Mouse (Mus musculus): ENCODE data around the gene N4bp3.
A peak's percentile ranks its signal among the peaks of the same experiment; 100 is the strongest.
"Not testable (repeated sequence)": the region's sequence is repeated elsewhere in the genome, so short reads cannot be mapped to it uniquely, and the experiment has no call there.

N4bp3 gene

DNA sequence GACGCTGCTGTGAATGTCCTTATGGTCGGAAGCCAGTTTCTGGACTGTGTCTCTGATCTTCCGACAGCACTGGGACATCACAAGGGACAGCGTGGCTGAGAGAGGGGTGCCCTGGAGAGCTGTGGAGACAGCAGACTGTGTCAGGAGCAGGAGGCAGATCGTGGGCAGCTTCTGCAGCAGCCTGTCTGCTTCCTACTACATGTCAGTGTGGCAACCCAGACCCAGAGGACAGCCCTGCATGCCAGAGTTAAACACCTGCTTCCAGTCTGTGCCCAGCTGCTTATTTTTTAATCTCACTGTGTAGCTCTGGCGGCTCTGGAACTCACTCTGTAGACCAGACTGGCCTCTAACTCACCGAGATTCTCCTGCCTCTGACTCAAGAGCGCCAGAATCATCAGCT, 22.7 kb downstream of the N4bp3 start:
- DNase-seq (ENCODE audit: low read depth), result peak; percentile 30

DNA sequence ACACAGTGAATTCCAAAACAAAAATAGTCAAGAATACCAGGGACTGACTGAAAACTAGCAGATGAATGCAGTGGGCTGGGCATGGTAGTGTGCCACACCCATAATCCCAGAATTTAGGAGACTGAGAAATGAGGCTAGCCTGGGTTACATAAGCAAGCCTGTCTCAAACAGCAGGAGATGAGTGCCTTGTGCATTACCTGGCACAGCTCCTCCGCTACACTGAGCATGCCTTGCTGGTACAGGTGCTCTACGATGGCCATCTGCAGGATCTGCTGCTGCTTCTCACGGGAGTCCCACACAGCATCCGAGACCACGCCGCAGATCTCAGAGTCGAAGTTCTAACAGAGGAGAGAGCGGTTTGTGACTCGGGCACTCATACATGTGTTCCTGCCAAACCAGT, 23.2 kb downstream of the N4bp3 start:
- DNase-seq (ENCODE audit: low read depth), result no peak

DNA sequence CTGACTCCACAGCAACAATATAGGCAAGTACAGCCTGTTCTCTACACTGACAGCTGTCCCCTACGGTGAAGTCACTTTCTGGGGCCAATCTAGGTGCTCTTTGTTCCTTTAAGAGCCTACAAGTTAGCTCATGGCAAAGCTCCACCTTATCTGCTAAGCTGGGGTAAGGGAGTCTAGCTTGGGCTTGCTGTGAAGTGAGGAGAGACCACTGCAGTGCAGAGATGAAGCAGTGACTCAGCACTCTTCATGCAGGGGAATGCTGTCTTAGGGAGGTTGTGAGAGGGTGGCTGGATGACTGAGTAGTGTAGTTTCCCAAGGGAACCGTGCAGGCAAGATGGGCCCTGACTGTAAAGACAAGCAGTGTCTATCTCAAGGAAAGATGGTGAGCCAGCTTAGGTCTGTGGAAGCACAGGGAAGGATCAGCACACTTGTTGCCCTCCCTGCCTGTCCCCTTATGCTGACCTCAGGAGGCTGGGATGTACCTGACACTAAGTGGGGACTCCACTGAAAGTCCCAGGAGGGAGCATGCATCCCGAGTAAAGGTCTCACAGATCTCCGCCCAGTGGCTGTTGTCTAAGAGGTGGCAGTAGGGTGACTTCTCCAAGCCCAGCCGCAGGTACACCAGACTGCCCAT, 25.3 kb downstream of the N4bp3 start:
- DNase-seq (ENCODE audit: low read depth), result peak; percentile 34

DNA sequence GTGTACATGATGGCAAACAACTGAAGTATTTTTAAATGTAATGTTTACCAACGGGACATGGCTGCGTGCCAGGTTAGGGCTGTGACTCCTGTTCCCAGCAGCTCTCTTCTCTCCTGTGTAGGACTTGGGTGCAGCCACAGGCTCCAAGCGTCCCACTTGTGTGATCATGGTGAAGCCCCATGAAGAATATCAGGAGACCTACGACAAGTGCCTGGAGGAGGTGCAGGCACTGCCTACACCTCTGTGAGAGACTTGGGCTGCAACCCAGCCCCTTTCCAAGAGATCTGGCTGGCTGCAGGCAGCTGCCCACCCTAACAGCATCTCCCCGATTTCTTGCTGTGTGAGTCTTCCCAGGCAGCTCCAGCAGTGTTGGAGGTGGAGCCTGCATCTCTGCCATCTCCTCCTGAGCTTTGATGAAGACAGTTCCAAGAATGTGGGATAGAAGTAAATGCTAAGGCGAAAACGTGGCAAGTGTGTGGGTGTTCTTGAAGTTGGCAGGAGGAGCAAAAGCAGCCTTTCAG, 27.6 kb downstream of the N4bp3 start:
- no peak for DNase-seq (ENCODE audit: low read depth)

DNA sequence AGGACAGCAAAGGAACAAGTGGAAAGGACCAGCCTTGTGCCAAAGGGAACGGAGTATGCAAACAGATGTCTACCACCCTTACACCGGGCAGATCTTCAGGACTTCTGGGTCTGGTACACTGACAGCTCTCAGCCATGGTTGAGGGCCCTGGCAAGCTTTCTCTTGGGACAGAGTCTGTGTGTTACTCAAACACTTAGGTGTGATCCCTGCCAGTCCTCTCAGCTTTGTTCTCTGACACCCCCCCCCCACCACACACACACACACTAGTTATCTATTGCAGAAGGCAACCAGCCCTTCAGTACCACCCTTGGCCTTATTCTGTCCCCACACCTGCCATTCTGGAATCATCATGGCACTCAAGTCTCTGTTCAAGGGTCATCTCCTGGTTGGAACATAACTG, 28.9 kb downstream of the N4bp3 start:
- no peak for DNase-seq (ENCODE audit: low read depth)

DNA sequence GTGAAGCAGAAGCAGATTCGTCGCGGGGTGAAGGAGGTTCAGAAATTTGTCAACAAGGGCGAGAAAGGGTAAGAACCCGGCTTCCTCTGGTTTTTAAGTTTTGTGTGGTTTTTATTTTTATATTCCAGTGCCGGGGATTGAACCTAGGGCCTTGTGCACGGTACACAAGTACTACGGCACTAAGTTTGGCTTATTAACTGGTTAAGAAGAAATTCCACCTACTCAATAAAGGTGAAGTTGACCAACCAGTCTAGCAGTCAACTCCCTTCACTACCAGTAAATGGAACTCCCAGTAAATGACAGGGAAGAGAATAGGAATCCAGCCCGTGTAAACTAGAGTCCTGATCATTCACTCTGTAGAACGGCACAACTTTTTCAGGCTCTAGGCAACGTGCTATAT, 30.6 kb downstream of the N4bp3 start:
- DNase-seq (ENCODE audit: low read depth), result no peak

DNA sequence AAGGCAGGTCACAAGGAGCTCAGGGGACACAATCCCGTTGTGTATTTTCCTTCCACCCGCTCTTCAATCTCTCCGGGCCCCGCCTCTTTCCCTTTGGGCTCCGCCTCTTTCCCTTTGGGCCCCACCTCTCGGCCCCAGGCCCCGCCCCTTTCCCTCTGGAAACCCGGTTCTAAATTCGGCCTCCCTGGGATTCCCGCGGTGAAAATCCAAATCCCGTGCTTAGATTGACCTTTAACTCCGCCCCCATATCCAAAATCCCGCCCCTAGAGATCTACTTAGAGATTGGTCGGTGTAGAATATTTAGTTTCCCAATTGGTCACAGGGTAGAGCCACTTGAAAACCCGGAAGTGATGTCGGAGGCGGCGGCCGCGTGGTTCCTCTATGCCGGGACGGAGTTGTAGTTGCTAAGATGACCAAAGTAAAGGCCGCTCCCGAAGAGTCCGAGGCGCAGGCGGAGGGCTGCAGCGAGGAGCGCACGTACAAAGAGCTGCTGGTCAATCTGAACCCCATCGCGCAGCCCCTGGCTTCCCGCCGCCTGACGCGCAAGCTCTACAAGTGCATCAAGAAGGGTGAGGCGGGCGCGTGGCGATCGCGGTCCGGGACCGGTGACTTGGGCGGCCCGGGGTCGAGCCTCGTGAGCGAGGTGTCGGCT, 31.1 kb downstream of the N4bp3 start, which contains the start of gene Nhp2:
Gene Nhp2 (plus strand): TSS at position 327 of the 652 bp plus-strand sequence.
- peak; percentile 100 for DNase-seq (ENCODE audit: low read depth)

DNA sequence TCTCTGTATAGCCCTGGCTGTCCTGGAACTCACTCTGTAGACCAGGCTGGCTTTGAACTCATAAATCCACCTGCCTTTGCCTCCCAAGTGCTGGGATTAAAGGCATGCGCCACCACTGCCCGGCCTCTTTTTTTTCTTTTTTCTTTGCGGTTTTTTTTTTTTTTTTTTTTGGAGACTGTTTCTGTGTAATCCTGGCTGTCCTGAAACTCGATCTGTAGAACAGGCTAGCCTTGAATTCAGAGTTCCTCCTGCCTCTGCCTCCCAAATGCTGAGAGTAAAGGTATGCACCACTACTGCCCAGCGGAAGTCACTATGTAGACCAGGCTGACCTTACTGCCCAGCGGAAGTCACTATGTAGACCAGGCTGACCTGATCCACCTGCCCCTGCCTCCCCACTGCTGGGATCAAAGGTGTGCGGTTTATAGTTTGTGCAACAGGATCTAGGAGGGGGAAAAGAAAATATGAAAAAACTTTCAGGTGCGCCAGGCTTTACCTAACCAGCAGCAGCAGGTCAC, 31.7 kb downstream of the N4bp3 start:
- no peak for DNase-seq (ENCODE audit: low read depth)

DNA sequence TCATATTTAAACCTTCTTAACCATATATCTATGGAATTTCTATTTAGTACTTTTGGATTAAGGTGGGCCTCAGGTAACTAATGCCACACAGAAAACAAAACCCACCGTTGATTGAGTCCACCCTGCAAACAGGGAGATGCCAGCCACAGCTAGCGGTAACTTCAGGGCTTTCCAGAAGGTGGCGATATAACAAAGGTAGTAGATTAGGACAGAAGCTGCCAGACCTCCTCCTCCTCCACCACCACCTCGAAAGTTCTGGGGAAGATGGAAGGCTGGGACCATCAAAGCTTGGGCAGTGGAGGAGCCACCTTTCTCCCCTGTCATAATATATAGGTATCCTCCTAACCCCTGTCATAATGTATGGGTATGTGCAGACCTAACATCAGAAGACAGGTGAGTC, 32.9 kb downstream of the N4bp3 start:
- DNase-seq (ENCODE audit: low read depth), result peak; percentile 84

DNA sequence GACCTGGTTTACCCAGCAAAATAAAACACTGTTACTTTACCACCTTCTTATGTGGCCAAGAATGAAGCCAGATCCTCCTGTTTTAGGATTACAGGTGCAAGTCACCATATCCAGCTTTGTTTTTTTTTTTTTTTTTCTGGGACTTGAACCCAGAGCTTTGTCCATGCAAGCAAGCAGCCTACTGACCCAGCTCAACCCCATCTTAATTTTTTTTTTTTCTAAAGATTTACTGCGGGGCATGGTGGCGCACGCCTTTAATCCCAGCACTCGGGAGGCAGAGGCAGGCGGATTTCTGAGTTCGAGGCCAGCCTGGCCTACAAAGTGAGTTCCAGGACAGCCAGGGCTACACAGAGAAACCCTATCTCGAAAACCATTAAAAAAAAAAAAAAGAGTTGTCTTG, 34.5 kb downstream of the N4bp3 start:
- not testable (repeated sequence) for DNase-seq (ENCODE audit: low read depth)

DNA sequence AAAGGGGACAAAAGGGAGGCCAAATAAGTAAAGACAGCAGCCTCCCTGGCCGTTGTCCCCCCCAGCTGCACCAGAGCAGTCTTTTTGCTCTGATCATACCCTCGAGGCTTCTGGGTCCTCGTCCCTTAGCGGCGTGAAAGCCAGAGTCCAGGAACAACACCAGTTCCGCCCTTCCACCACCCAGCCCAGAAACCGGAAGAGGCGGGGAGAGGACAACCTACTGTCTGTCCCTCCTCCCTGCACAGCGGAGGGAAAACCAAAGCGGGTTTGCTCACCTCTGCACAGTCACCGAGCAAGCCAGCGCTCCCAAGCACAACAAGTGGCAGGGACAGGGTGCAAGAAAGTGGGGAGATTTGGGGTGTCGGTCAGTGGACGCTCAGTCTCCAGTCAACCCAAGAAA, 35.0 kb downstream of the N4bp3 start:
- peak; percentile 93 for DNase-seq (ENCODE audit: low read depth)

DNA sequence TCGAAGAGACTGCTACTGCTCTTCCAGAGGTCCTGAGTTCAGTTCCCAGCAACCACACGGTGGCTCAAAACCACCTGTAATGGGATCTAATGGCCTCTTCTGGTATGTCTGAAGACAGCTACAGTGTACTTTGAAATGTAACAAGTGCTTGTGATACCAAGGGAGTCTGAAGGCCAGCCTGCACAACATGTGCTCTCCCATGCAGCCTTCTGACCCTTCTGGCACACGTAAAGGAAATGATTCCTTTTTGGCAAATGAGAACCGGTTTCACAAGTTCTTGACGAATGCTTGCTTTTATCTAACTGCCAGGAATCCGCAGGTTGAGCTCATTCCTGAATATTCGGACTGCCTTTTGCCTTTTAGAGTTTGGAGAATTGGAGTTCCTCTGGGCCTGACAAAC, 35.5 kb downstream of the N4bp3 start:
- DNase-seq (ENCODE audit: low read depth), result peak; percentile 64

DNA sequence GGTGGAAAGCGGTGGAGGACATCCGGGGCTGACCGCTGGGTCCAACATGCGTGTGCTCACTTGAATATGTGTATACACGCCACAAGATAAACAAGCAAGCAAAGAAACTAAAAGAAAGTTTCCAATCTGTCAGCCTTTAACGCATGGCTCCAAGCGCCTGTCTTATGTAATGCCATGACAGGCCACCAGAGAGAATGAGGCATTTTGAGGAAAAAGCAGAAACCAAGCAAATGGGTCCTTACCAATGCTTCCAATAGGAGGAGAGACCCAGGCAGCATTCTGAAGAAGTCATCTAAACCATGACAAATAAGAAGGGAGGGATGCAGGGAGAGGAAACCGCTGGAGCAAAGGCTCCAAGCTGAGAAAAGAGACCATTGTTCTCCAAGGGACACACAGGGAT, 36.4 kb downstream of the N4bp3 start:
- no peak for DNase-seq (ENCODE audit: low read depth)

DNA sequence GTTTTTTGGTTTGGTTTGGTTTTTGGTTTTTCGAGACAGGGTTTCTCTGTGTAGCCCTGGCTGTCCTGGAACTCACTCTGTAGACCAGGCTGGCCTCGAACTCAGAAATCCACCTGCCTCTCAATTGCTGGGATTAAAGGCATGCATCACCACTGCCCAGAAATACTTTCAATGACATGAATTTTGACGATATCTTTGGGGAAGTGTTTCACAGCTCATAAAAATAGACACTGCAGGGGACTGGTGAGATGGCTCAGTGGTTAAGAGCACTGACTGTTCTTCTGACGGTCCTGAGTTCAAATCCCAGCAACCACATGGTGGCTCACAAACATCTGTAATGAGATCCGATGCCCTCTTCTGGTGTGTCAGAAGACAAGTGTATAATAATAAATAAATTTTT, 40.7 kb downstream of the N4bp3 start:
- not testable (repeated sequence) for DNase-seq (ENCODE audit: low read depth)

DNA sequence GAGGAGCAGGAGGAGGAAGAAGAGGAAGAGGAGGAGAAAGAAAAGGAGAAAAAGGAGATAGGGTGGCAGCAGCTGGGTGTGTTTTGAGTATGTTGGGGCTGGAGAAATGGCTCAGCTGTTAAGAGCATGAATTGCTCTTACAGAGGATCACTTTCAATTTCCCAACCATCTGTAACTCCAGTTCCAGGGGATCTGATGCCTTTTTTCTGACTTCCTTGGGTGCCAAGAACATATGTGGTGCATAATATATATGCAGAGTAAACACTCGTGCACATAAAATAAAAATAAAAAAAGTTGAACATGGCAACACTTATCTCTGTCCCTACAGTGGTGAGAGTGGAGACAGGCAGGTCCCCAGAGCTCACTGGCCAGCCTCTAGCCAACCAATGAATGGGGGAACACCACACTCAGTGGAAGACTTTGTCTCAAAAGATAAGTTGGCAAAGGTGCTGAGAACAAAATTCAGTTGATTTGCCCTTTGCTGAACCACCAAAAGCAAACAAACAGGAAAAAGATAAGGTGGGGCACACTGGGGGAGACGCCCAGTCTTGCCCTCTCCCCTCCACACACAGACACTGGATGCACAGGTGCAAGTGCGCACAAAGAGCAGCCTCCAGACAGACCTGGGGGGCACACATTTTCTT, 41.3 kb downstream of the N4bp3 start:
- no peak for DNase-seq (ENCODE audit: low read depth)

DNA sequence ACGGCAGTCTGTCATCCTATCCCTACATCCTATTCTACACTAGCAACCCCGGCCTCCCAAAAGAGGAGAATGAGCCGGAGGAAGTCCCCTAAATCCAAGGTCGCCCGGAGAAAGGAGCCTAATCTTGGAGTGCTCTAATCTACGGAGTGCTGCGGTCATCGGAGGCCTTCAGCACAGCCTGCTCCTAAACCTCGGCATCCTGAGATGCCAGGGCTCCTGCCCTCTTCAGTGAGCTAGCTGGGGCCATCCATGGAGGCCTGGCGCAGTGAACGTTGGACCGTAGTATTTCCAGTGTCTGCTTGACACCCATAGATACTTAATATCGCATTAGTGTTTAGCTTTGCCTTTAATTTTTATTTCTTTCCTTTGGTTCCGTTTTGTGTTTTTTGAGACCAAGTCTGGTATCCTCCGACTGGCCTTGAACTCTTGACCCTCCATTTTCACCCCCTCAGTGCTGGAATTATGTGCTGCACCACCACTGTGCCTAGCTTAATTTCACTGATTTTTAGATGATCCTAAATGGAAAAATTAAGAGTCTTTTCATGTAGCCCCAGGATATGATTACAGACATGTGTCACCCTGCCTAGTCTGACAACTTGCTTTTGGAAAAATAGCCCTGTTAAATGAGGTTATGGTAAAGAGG, 43.4 kb downstream of the N4bp3 start:
- no peak for DNase-seq (ENCODE audit: low read depth)

DNA sequence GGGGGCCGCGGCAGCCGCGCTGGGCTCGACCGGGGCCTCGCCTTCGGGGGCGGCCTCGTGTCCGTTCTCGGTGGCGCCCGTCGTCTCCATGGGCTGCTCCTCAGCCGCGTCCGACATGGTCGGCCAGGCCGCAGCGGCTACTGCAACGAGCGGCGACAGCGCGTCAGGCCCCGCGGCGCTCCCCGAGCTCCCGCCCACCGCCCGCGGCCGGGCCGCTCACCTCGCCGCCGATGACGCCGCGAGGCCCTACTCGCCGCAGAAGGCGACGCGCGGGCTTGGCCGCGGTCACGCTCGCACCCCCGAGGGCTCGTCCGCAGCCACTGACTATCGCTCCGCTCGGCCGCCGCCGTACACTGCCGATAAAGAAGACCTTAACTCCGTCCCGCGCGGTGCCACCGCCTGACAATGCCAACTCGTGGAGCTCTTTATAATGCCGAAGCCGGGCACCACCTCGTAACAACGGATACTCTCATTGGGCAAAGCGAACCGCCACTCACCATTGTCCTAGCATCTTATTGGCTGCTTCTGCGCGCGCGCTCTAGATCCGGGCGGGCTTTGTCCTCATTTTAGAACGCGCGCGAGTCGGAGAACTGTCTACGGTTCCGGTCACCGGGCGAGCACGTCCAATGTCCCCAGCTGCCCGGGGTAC, 44.1 kb downstream of the N4bp3 start, which contains the start of gene Hnrnpab:
Gene Hnrnpab (minus strand): TSS at position 401 of the 649 bp plus-strand sequence.
- peak; percentile 98 for DNase-seq (ENCODE audit: low read depth)

DNA sequence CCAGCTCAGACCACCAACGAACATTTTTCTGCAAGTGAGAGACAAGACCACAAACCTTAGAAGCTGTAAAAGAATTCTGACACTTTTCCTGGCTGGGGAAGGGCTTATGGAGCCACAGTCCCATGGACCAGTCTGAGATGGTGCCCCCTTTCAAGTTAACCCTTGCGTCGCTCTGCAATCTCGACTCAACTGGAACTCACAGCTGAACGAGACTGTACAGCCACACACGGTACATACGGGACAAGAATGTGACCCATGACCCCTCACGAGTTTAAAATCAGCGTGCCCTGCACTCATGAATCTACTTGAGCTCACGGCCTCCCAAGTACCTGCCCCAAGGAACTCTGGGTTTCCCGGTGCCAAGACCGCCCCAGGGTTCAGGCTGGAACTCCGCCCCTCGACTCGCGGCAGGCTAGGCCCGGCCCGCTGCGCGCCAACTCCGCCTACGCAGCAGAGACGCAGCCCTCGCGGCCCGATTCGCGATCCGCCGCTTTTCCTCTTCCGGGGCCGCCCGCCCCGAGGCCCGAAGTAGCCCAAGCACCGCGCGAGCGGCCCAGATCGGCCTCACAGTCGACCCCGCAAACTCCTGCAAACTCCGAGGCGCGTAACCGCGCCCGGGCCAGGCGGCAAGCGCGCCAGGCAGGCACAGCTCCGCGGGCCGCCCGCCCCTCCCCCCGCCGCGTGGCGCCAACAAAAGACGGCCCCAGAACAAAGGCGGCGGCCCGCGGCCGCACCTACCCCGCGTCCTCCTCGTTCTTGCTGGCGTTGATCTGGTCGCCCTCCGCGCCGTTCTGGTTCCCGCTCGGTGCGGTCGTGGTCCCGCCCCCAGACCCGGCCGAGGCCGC, 44.8 kb downstream of the N4bp3 start:
- peak; percentile 82 for DNase-seq (ENCODE audit: low read depth)

DNA sequence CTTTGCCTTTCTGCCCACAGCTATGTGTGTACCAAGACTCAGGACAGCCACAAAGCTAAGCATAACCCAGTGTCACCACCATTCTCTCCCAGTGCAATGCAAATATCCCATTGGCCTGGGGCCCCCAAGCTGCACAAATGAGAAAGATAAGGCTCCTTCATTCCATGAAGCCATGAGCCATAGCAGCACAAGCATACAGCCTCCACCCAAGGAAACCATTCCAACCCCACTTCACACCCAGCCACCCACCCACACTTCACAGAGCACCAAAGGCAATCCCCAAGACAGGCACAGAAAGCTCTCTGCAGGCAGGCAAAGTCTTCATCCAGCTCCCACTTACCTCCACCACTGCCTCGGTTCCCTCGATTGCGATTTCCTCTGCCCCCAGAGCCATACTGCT, 48.4 kb downstream of the N4bp3 start:
- no peak for DNase-seq (ENCODE audit: low read depth)

DNA sequence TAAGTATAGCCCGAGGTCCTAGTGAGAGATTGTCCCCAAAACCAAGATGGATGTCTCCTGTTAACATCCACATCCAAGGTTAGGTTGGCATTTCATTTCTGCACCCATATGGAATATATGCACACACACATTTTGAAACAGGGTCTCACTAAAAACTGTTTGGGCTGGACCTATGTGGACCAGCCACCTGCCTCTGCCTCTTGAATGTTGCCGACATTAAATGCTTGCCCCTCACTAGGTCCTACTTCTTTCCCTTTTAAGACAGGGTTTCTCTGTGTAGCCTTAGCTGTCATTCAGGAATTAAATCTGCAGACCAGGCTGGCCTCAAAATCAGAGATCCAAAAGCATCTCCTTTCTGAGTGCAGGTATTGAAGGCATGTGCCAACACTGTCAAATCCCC, 53.1 kb downstream of the N4bp3 start:
- DNase-seq (ENCODE audit: low read depth), result no peak

All from 416B (cell line).